Mouse (Mus musculus): ENCODE data around the gene Ttk. TPM values are rescaled to one million over a fixed set of nuclear protein-coding genes. Genes with fewer than 3 reads are reported as not detected.

Ttk gene
- polyA plus RNA-seq, 1 experiment from 2014 or later = 30.8 TPM

DNA sequence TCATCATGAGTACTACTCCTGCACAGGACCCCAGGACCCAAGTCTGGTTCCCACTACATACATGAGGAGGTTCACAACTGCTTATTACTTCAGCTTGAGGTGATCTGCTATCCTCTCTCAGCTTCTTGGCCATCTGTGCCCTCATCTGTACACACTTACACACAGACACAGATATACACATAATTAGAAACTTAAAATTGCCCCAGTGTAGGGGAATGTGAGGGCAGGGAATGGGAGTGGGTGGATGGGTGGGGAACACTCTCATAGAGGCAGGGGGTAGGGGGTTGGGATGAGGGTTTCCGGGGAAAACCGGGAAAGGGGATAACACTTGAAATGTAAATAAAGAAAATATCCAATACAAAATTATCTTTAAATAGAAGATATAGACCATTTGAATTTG is 75.3 kb downstream of the Ttk start:
- no peak for DNase-seq (ENCODE audit: low spot score)
- Histone ChIP-seq H3K4me3 (no peak overlapping the region), H3K4me1 (replicated peaks) (no peaks in the 10 kb centered on the region), H3K27ac (no peak overlapping the region), H3K9me3 (no peaks in the 10 kb centered on the region), H3K36me3 (no peaks in the 10 kb centered on the region), H3K27me3 (ENCODE audit: insufficient read depth, poor library complexity, severe bottlenecking) (no peaks in the 10 kb centered on the region)
- WGBS = 93% methylated on average over 2 of the region's 2 CpGs

DNA sequence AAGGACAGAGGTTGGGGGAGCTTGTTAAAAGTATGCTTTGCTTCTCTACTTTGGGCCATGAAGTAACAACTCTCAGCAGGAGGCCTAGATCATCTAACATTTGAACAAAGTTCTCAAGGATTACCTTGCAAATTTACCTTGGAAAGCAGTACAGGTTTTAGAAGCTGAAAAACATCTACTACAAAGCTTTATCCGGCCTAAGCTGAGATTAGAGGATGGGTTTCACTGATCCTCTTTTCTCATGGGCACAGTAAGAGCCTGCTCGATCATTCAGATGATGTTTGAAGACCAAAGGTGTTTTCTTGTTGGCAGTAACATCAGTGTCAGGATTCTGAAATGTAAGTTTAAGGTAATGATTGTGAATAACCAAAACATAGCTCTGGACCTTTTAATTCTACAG is 76.4 kb downstream of the Ttk start:
- Histone ChIP-seq H3K4me1 (replicated peaks) (no peaks in the 10 kb centered on the region), H3K4me3 (no peak overlapping the region), H3K27ac (no peak overlapping the region), H3K27me3 (ENCODE audit: insufficient read depth, poor library complexity, severe bottlenecking) (no peaks in the 10 kb centered on the region), H3K9me3 (no peaks in the 10 kb centered on the region), H3K36me3 (no peaks in the 10 kb centered on the region)
- no peak for DNase-seq (ENCODE audit: low spot score)
- 83% methylated on average over 2 of the region's 2 CpGs for WGBS

Other genes starting within 250 kb of the Ttk start
- gene Elovl4, start 28.4 kb upstream of the Ttk start, polyA plus RNA-seq (2016; fragmentation: Nextera tagmentation; extraction: Ambion mirVana) = 25.6 and 29.3 TPM in 2 replicates
- gene Bckdhb, start 90.5 kb downstream of the Ttk start, polyA plus RNA-seq (2016; fragmentation: Nextera tagmentation; extraction: Ambion mirVana) = 58.4 and 63.2 TPM in 2 replicates